Mouse (Mus musculus) left cerebral cortex, adult 9 months (tissue): Measurements from ENCODE around the gene BC024978.
A peak's percentile ranks its signal among the peaks of the same experiment; 100 is the strongest.

Source experiments
- DNase-seq, 2 experiments: peaks; one replicate each; pipeline ENCODE4 v3.0.0; 2022; ENCODE audit warnings: low spot score in 2 of 2

The BC024978 gene

DNA sequence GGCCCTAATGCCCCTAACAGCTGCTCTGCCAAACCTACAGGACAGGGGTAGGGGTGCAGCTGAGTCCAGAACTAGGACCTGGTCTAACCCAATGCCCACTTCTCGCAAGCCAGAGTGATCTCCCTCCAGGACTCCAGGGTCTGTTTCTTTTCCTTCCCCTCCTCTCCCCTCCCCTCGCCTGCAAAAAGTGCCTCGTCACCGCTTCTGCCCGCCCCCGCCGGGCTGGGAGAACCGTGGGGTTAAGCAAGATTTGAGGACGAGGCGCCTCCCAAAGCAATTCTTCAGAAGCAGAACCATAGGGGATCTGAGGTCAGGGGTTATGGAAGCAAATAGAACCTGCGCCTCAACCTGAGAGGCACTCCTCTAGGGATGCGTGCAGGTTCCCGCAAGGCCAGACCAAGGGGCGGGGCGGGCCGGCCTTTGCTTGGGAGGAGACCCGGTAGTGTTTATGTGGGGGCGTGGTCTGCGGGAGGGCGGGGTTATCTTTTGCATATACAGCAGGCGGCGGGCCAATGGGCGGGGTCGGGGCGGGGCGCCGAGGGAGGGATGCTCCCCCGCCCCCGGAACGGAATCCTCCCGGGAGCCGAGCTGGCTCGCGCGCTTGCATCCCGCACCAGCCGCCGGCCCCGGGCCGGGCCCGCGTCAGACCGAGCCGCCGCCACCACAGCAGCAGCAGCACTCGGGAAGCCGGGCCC is 62.8 kb downstream of the BC024978 start, which contains the start of gene Numbl:
Gene Numbl (plus strand): TSS at position 229 of the 695 bp plus-strand sequence.
- DNase-seq = peak; percentile 74 to 91

DNA sequence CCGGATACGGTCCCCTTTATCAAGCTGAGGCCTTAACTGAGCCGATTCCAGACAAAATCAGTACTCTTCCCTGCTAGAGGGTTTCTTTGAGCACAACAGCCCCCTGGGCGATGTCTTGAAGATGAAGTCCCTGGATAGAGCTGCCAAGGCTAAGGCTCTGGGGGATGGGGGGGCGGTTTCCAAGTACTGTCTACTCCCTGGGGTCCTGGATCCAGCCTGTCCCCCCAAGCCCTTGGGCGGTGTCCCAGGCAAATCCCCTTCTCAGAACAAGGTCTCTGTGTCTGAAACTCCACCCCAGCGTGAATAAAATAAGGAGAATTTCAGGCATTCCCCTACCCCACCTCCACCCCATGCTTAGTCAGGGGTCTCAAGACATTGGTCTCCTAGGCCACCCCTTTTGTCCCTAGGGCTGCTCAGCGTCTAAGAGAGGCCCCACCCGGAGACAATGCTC is 63.7 kb downstream of the BC024978 start:
- no peak for DNase-seq

- DNase-seq = no peak
Measured at GRCm38 (mm10) chr7:27259771-27260170, 64.2 kb downstream of the BC024978 start.
